Mouse (Mus musculus): ENCODE measurements around the gene Aym1. TPM values are rescaled to one million over a fixed set of nuclear protein-coding genes. Genes with fewer than 3 reads are reported as not detected.

Gene Aym1
- polyA plus RNA-seq, 2 experiments: not detected

DNA sequence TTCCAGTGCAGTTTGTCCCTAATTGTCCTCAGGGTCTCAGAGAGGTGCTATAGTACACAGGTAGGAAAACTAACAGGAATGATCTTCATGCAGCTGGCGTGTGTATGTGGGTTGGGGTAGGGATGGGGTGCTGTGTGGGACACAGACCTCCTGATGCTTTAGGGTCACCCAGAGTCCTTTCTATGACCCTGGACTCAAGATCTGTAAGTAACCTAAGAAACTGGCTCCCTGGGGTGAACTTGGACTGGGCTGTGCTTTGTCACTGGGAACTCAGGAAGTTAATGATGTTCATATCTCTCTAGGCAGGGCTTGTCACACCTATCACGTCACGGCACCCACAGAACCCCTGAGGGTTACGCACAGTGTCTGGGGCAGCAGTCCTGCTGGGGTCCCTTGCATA, 15.4 kb downstream of the Aym1 start:
- Histone ChIP-seq H3K36me3 (replicated peaks; ENCODE audit: control insufficient read depth, insufficient read depth, low read depth) (no peaks in the 10 kb centered on the region), H3K27ac (no peak overlapping the region), H3K9ac (replicated peaks) (no peak overlapping the region), H3K4me2 (ENCODE audit: low read depth) (no peak overlapping the region), H3K9me3 (ENCODE audit: control insufficient read depth, low read length) (no peaks in the 10 kb centered on the region), H3K27me3 (ENCODE audit: control insufficient read depth, insufficient read depth, low read length) (no peaks in the 10 kb centered on the region), H3K4me1 (replicated peaks; ENCODE audit: control insufficient read depth in 2 of 2, insufficient read depth in 2 of 2, low read length in 1 of 2) (no peaks in the 10 kb centered on the region), H3K4me3 (ENCODE audit: insufficient read depth in 1 of 2, low read depth in 2 of 2, low read length in 2 of 2) (no peak overlapping the region)
- 53% methylated on average over 4 of the region's 4 CpGs for WGBS (ENCODE audit: insufficient replicate concordance)
- no peak for TF ChIP-seq EP300 (IDR thresholded peaks at IDR 0.05; ENCODE audit: low read depth)
- ATAC-seq (ENCODE audit: insufficient read depth) (no peak), DNase-seq (ENCODE audit: low read depth in 3 of 3, low spot score in 3 of 3) (no peak)

DNA sequence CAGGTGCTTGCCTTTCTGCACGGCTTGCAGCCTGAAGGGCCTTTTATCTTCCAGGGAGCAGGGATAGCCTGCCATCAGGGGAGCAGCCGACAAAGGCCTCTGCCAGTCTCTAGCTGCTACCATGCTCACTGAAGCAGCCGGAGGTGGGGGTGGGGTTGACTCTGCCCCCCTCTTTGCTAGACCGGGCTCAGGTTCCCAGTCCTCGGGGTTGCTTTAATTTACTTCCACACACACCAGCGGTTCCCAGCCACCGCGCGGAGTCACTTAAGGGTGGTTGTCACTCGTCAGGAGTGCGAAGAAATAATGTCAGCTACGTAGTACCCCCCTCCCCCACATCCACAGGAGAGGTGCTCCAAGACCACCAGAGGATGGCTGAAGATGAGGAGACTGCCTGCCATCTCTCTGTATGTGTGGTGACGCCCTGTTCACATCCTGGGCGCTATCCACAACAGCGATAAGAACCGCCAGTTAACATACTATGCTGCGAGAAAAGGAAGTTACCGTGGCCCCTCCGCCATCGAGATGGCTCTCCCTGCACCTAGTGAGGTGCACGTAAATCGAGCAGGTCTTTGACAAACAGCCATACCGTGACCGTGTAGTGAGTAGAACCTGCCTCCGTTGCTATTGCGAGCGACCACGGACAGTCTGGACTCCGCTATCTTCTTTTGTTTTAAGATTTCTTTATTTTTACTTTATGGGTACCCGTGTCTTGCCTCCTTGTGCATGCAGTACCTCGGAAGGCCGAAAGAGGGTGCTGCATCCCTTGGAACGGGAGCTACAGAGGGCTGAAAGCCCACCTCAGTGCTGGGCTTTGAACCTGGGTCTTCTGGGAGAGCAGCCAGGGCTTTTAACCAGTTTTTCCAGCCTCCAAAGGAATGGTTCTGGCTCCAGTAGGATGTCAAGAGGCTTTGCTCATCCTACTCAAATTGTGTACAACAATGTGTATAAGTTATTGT, 16.2 kb downstream of the Aym1 start:
- no peaks in the 10 kb centered on the region for H3K27me3 ChIP-seq (ENCODE audit: control insufficient read depth, insufficient read depth, low read length)
- no peaks in the 10 kb centered on the region for H3K9me3 ChIP-seq (ENCODE audit: control insufficient read depth, low read length)
- H3K4me1 ChIP-seq (replicated peaks; ENCODE audit: control insufficient read depth in 2 of 2, insufficient read depth in 2 of 2, low read length in 1 of 2): no peaks in the 10 kb centered on the region
- DNase-seq (ENCODE audit: low read depth in 3 of 3, low spot score in 3 of 3): no peak
- peak; percentile 58 for TF ChIP-seq CTCF (IDR thresholded peaks at IDR 0.05; ENCODE audit: low read depth)
- TF ChIP-seq EP300 (IDR thresholded peaks at IDR 0.05; ENCODE audit: low read depth): no peak
- no peak overlapping the region for H3K9ac ChIP-seq (replicated peaks)
- 6% methylated on average over 33 of the region's 33 CpGs for WGBS (ENCODE audit: insufficient replicate concordance)
- H3K4me2 ChIP-seq (ENCODE audit: low read depth): no peak overlapping the region
- no peak overlapping the region for H3K4me3 ChIP-seq (ENCODE audit: insufficient read depth in 1 of 2, low read depth in 2 of 2, low read length in 2 of 2)
- H3K27ac ChIP-seq: no peak overlapping the region
- H3K36me3 ChIP-seq (replicated peaks; ENCODE audit: control insufficient read depth, insufficient read depth, low read depth): no peaks in the 10 kb centered on the region
- ATAC-seq (ENCODE audit: insufficient read depth): no peak

DNA sequence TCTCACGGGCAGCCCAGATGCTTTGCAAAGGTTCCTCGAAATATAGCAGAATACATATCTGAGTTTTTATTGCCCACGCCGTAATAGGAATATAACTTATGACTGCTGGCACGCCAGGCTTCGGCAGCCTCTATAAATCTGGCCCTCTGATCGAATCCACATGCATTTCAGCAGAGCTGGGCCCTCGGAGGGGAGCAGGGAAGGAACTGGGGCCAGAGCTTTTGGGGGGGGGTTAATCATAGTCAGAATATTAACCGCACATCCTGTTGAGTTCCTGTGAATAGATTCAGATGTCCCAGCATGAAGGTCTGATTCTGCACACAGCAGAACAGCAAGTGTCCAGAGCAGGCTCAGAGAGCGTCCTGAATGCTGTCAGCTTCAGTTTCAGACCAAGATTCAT, 17.2 kb downstream of the Aym1 start:
- Histone ChIP-seq H3K27ac (no peak overlapping the region), H3K4me1 (replicated peaks; ENCODE audit: control insufficient read depth in 2 of 2, insufficient read depth in 2 of 2, low read length in 1 of 2) (no peaks in the 10 kb centered on the region), H3K36me3 (replicated peaks; ENCODE audit: control insufficient read depth, insufficient read depth, low read depth) (no peaks in the 10 kb centered on the region), H3K4me3 (ENCODE audit: insufficient read depth in 1 of 2, low read depth in 2 of 2, low read length in 2 of 2) (no peak overlapping the region), H3K27me3 (ENCODE audit: control insufficient read depth, insufficient read depth, low read length) (no peaks in the 10 kb centered on the region), H3K9ac (replicated peaks) (no peak overlapping the region), H3K4me2 (ENCODE audit: low read depth) (no peak overlapping the region), H3K9me3 (ENCODE audit: control insufficient read depth, low read length) (no peaks in the 10 kb centered on the region)
- TF ChIP-seq EP300 (IDR thresholded peaks at IDR 0.05; ENCODE audit: low read depth): no peak
- no peak for TF ChIP-seq CTCF (IDR thresholded peaks at IDR 0.05; ENCODE audit: low read depth)
- DNase-seq (ENCODE audit: low read depth in 3 of 3, low spot score in 3 of 3): no peak
- 54% methylated on average over 10 of the region's 10 CpGs for WGBS (ENCODE audit: insufficient replicate concordance)
- no peak for ATAC-seq (ENCODE audit: insufficient read depth)

GRCm38 (mm10) chr5:113375783-113376182, 18.7 kb downstream of the Aym1 start:
- no peak for TF ChIP-seq EP300 (IDR thresholded peaks at IDR 0.05; ENCODE audit: low read depth)
- peak; percentile 63 for TF ChIP-seq CTCF (IDR thresholded peaks at IDR 0.05; ENCODE audit: low read depth)
- no peak overlapping the region for H3K4me2 ChIP-seq (ENCODE audit: low read depth)
- 17% methylated on average over 3 of the region's 3 CpGs for WGBS (ENCODE audit: insufficient replicate concordance)
- ATAC-seq (ENCODE audit: insufficient read depth) (no peak), DNase-seq (ENCODE audit: low read depth in 3 of 3, low spot score in 3 of 3) (no peak)
- H3K36me3 ChIP-seq (replicated peaks; ENCODE audit: control insufficient read depth, insufficient read depth, low read depth): no peaks in the 10 kb centered on the region
- H3K9ac ChIP-seq (replicated peaks): no peak overlapping the region
- no peaks in the 10 kb centered on the region for H3K4me1 ChIP-seq (replicated peaks; ENCODE audit: control insufficient read depth in 2 of 2, insufficient read depth in 2 of 2, low read length in 1 of 2)
- H3K27ac ChIP-seq: no peak overlapping the region
- no peaks in the 10 kb centered on the region for H3K9me3 ChIP-seq (ENCODE audit: control insufficient read depth, low read length)
- H3K27me3 ChIP-seq (ENCODE audit: control insufficient read depth, insufficient read depth, low read length): no peaks in the 10 kb centered on the region
- no peak overlapping the region for H3K4me3 ChIP-seq (ENCODE audit: insufficient read depth in 1 of 2, low read depth in 2 of 2, low read length in 2 of 2)

GRCm38 (mm10) chr5:113376292-113376691, 19.2 kb downstream of the Aym1 start:
- H3K4me1 ChIP-seq (replicated peaks; ENCODE audit: control insufficient read depth in 2 of 2, insufficient read depth in 2 of 2, low read length in 1 of 2): no peaks in the 10 kb centered on the region
- H3K36me3 ChIP-seq (replicated peaks; ENCODE audit: control insufficient read depth, insufficient read depth, low read depth): no peaks in the 10 kb centered on the region
- no peaks in the 10 kb centered on the region for H3K9me3 ChIP-seq (ENCODE audit: control insufficient read depth, low read length)
- no peak overlapping the region for H3K4me2 ChIP-seq (ENCODE audit: low read depth)
- ATAC-seq (ENCODE audit: insufficient read depth) (no peak), DNase-seq (ENCODE audit: low read depth in 3 of 3, low spot score in 3 of 3) (no peak)
- H3K9ac ChIP-seq (replicated peaks): no peak overlapping the region
- no peak overlapping the region for H3K4me3 ChIP-seq (ENCODE audit: insufficient read depth in 1 of 2, low read depth in 2 of 2, low read length in 2 of 2)
- TF ChIP-seq CTCF (IDR thresholded peaks at IDR 0.05; ENCODE audit: low read depth) (no peak), EP300 (IDR thresholded peaks at IDR 0.05; ENCODE audit: low read depth) (no peak)
- 60% methylated on average over 1 of the region's 1 CpGs for WGBS (ENCODE audit: insufficient replicate concordance)
- H3K27me3 ChIP-seq (ENCODE audit: control insufficient read depth, insufficient read depth, low read length): no peaks in the 10 kb centered on the region
- H3K27ac ChIP-seq: no peak overlapping the region

All from liver, embryonic 14.5 days (tissue).